Mouse (Mus musculus) ES-E14 (cell line): ENCODE measurements around the gene Cnst.

ENCODE experiments used
- HCFC1 ChIP-seq: IDR thresholded peaks from 2 replicates; pipeline ENCODE4 v1.6.1; 2012; ENCODE audit warnings: low read length, inconsistent platforms, borderline replicate concordance; ENCODE audit not compliant: insufficient read depth
- ZNF384 ChIP-seq: IDR thresholded peaks from 2 replicates; pipeline ENCODE4 v1.6.1; 2012; ENCODE audit warnings: low read depth, low read length, inconsistent platforms

DNA sequence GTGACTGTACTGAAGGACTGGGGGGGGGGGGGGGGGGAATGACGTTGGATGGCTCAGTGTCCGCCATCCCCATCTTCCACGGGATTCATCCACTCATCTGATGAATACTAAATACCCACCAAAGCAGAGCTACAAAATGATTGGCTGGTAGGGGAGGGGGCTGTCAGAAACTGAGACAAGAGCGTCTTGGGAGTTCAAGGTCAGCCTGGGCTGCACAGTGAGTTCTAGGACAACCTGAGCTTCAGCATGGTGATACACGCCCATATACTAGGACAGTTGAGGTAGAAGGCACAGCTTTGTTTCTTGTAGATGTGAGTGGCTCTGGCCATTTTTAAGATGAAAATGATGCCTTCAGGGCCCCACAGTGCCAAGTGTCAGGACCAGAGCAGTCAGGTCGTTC, 52.2 kb downstream of the Cnst start:
- TF ChIP-seq HCFC1 (no peak), ZNF384 (no peak)
